Mouse (Mus musculus) C2C12 (cell line): ENCODE data around the gene Ticam1. TPM values are rescaled to one million over a fixed set of nuclear protein-coding genes. Genes with fewer than 3 reads are reported as not detected.
A peak's percentile ranks its signal among the peaks of the same experiment; 100 is the strongest.

ENCODE experiments used
- H3K27me3 ChIP-seq: one replicate; pipeline ENCODE4 v1.6.1; 2011; ENCODE audit not compliant: control insufficient read depth, insufficient read depth, insufficient read length
- H3K36me3 ChIP-seq: one replicate; pipeline ENCODE4 v1.6.1; 2011; ENCODE audit not compliant: control insufficient read depth, insufficient read depth
- H3K4me3 ChIP-seq: one replicate; pipeline ENCODE4 v1.5.1; 2011; ENCODE audit warnings: mild to moderate bottlenecking, control low read depth; ENCODE audit not compliant: poor library complexity, insufficient read depth, severe bottlenecking
- H3K79me2 ChIP-seq: one replicate; pipeline ENCODE4 v1.6.1; 2011; ENCODE audit not compliant: control insufficient read depth, insufficient read depth
- H3K79me3 ChIP-seq: one replicate; pipeline ENCODE4 v1.6.1; 2011; ENCODE audit warnings: low read depth, control low read depth
- H3ac ChIP-seq: one replicate; pipeline ENCODE3; 2011; ENCODE audit warnings: low read depth; ENCODE audit not compliant: control insufficient read depth, insufficient read length
- CEBPB ChIP-seq: IDR thresholded peaks from one replicate; pipeline ENCODE4 v1.6.1; 2011; ENCODE audit warnings: low read depth, mild to moderate bottlenecking, control low read depth, moderate library complexity
- CTCF ChIP-seq: IDR thresholded peaks from one replicate; pipeline ENCODE4 v1.5.1; 2011; ENCODE audit not compliant: control insufficient read depth, insufficient read depth, insufficient read length
- FOSL1 ChIP-seq: IDR thresholded peaks from one replicate; pipeline ENCODE4 v1.8.0; 2011; ENCODE audit warnings: mild to moderate bottlenecking, low read length; ENCODE audit not compliant: poor library complexity, insufficient read depth, severe bottlenecking
- MAX ChIP-seq: IDR thresholded peaks from one replicate; pipeline ENCODE4 v1.6.1; 2011; ENCODE audit warnings: mild to moderate bottlenecking, control low read depth
- MYOD1 ChIP-seq: IDR thresholded peaks from one replicate; pipeline ENCODE4 v1.6.1; 2011; ENCODE audit warnings: low read depth; ENCODE audit not compliant: control insufficient read depth, insufficient read length
- MYOG ChIP-seq: IDR thresholded peaks from one replicate; pipeline ENCODE4 v1.6.1; 2011; ENCODE audit not compliant: control insufficient read depth, insufficient read length; ENCODE audit errors: extremely low read depth
- USF1 ChIP-seq: IDR thresholded peaks from one replicate; pipeline ENCODE4 v1.6.1; 2011; ENCODE audit warnings: low read depth, mild to moderate bottlenecking, control low read depth, moderate library complexity
- polyA plus RNA-seq: library from polyadenylated mRNA; unstranded; fragments of >200 nt; fragmentation: generic; extraction: Trizol; gene quantifications from one replicate; pipeline ENCODE4 v1.2.1, GENCODE M21; 2012; ENCODE audit warnings: missing spikeins

The Ticam1 gene
- polyA plus RNA-seq, 1 experiment = 5.8 TPM

GRCm38 (mm10) chr17:56271609-56272253, 4.9 kb downstream of the Ticam1 start:
- Histone ChIP-seq H3K36me3 (peaks cover 4% of the 10 kb centered on the region), H3ac (no peak overlapping the region), H3K79me2 (peaks cover 15% of the 10 kb centered on the region), H3K4me3 (no peak overlapping the region), H3K79me3 (peaks cover 5% of the 10 kb centered on the region), H3K27me3 (no peaks in the 10 kb centered on the region)
- TF ChIP-seq MYOG (no peak), CEBPB (no peak)

GRCm38 (mm10) chr17:56269741-56270140, 6.8 kb downstream of the Ticam1 start:
- peaks cover 4% of the 10 kb centered on the region for H3K36me3 ChIP-seq
- peak overlapping the region; percentile 2 for H3K4me3 ChIP-seq
- H3ac ChIP-seq = no peak overlapping the region
- TF ChIP-seq MYOD1 = no peak
- TF ChIP-seq MYOG = no peak
- TF ChIP-seq USF1 = no peak
- TF ChIP-seq CTCF = no peak
- no peak for TF ChIP-seq MAX
- TF ChIP-seq CEBPB = no peak
- no peak for TF ChIP-seq FOSL1
- no peaks in the 10 kb centered on the region for H3K79me3 ChIP-seq
- H3K27me3 ChIP-seq = no peaks in the 10 kb centered on the region
- H3K79me2 ChIP-seq = no peaks in the 10 kb centered on the region

- peaks cover under 1% of the 10 kb centered on the region for H3K79me2 ChIP-seq
- H3K27me3 ChIP-seq = no peaks in the 10 kb centered on the region
These were observed 7.4 kb downstream of the Ticam1 start for GRCm38 (mm10) chr17:56269153-56269630.

GRCm38 (mm10) chr17:56266271-56266670, 10.3 kb downstream of the Ticam1 start:
- TF ChIP-seq FOSL1 (peak; percentile 49), CEBPB (no peak), MYOG (no peak)
- no peak overlapping the region for H3K4me3 ChIP-seq
- H3K79me2 ChIP-seq = peaks cover 25% of the 10 kb centered on the region
- peak overlapping the region; percentile 45 for H3ac ChIP-seq
- H3K79me3 ChIP-seq = peaks cover 3% of the 10 kb centered on the region
- no peaks in the 10 kb centered on the region for H3K27me3 ChIP-seq
- H3K36me3 ChIP-seq = peaks cover 19% of the 10 kb centered on the region

More at GRCm38 (mm10) chr17:56269153-56269630, 7.4 kb downstream of the Ticam1 start:
- Histone ChIP-seq H3K36me3 (peaks cover 4% of the 10 kb centered on the region), H3K4me3 (peak overlapping the region; percentile 2), H3K79me3 (no peaks in the 10 kb centered on the region), H3ac (peak overlapping the region; percentile 8)
- TF ChIP-seq CTCF (no peak), USF1 (peak; percentile 16)

- Histone ChIP-seq H3K4me3 (no peak overlapping the region), H3ac (peak overlapping the region; percentile 45), H3K79me2 (peaks cover 29% of the 10 kb centered on the region), H3K36me3 (peaks cover 23% of the 10 kb centered on the region), H3K79me3 (peaks cover 6% of the 10 kb centered on the region), H3K27me3 (no peaks in the 10 kb centered on the region)
- TF ChIP-seq USF1 (peak; percentile 21), MAX (no peak), MYOD1 (peak; percentile 33), FOSL1 (peak; percentile 47)
These were observed 10.7 kb downstream of the Ticam1 start for GRCm38 (mm10) chr17:56265869-56266268.

GRCm38 (mm10) chr17:56265011-56265410, 11.6 kb downstream of the Ticam1 start:
- no peak overlapping the region for H3K4me3 ChIP-seq
- H3K27me3 ChIP-seq = no peaks in the 10 kb centered on the region

More at GRCm38 (mm10) chr17:56265011-56265410, 11.6 kb downstream of the Ticam1 start:
- Histone ChIP-seq H3K79me2 (peaks cover 38% of the 10 kb centered on the region), H3K36me3 (peaks cover 31% of the 10 kb centered on the region), H3K79me3 (peaks cover 11% of the 10 kb centered on the region), H3ac (no peak overlapping the region)
- no peak for TF ChIP-seq MYOD1
- TF ChIP-seq USF1 = no peak
- TF ChIP-seq FOSL1 = no peak
- TF ChIP-seq CEBPB = no peak
